ENCODE assay signal across 12 mouse cellular contexts in the genomic region with DNA sequence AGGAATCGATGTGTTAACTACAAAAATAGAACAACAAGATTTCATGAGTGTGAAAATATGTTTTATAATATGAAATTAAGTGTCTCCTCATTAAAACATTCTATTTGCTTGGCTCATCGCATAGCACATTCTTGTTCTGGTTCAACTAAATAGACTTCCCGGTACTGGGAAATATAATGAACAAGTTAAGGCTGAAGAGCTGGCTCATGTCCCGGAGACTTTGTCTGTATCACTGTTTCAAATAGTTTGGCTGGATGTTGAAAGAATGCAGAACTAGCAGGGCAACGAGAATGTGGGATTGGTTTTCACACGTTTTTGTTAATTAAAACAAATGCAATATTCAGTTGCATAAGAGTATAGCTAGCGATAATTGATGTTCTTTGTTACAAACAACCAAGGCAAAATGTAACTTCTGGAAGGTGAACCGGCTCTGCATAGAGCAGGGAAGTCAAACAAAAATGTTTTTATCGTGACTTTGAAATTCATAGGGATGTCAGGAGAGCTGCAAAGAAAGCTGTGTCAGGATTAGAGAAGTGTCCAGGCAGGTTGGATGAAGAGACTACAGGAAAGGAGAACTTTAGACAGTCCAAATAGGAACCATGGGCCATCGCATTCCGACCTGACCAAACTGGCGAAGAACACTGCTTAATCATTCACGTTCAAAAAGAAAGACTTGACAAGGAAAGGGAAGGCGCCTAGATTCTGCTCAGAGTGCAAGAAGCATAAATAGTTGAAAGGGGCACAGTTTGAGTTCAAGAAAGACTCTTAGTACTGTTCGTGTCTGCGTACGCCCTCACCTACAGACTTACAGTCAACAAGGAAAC. TPM values are rescaled to one million over a fixed set of nuclear protein-coding genes. Genes with fewer than 3 reads are reported as not detected.
DNase-seq lines count a peak whose midpoint lies in the region; ATAC-seq and TF ChIP-seq lines count a peak whose summit lies in the region.
"Had no signal": no experiment of that assay in that cellular context is flagged by ENCODE, and none has a peak within 500 bp of the region (broad histone marks: within the 10 kb centered on the region; RNA-seq: fewer than 3 reads in every experiment).

No protein-coding gene starts in this region.

- H3K4me3 ChIP-seq in forebrain, embryonic 16.5 days (replicated peaks; ENCODE audit: low read length) = no peak overlapping the region
- no peak overlapping the region for H3K4me3 ChIP-seq in forebrain, embryonic 13.5 days
- no peak overlapping the region for H3K4me3 ChIP-seq in liver, adult 2 months (ENCODE audit: insufficient read depth, low read depth, low read length)
- H3K4me3 ChIP-seq in liver, embryonic 12.5 days = no peak overlapping the region
- no peak overlapping the region for H3K4me3 ChIP-seq in embryonic fibroblast, embryonic 13.5 days (ENCODE audit: insufficient read depth, low read length)
- H3K4me3 ChIP-seq: midbrain, embryonic 15.5 days had no signal

- no peak overlapping the region for H3K4me2 ChIP-seq in forebrain, embryonic 16.5 days (ENCODE audit: low read length)
- no peak overlapping the region for H3K4me2 ChIP-seq in forebrain, embryonic 13.5 days
- H3K4me2 ChIP-seq in liver, embryonic 12.5 days = no peak overlapping the region
- H3K4me2 ChIP-seq: hindbrain, embryonic 14.5 days; liver, embryonic 11.5 days; midbrain, embryonic 15.5 days had no signal

- no peak overlapping the region for H3K27ac ChIP-seq in forebrain, embryonic 16.5 days (ENCODE audit: low read length)
- no peak overlapping the region for H3K27ac ChIP-seq in forebrain, embryonic 13.5 days
- H3K27ac ChIP-seq in liver, adult 2 months (replicated peaks; ENCODE audit: insufficient read depth, low read depth, low read length) = peak overlapping the region; percentile 29; the same call in 1 of the 2 replicates
- no peak overlapping the region for H3K27ac ChIP-seq in liver, embryonic 12.5 days
- H3K27ac ChIP-seq in embryonic fibroblast, embryonic 13.5 days (ENCODE audit: insufficient read depth, low read length) = peak overlapping the region; percentile 69
- H3K27ac ChIP-seq: hindbrain, embryonic 14.5 days; midbrain, embryonic 15.5 days had no signal

- H3K36me3 ChIP-seq in forebrain, embryonic 16.5 days (ENCODE audit: control insufficient read depth, insufficient read depth) = no peaks in the 10 kb centered on the region
- H3K36me3 ChIP-seq in forebrain, embryonic 13.5 days (ENCODE audit: poor library complexity, severe bottlenecking) = no peaks in the 10 kb centered on the region
- peaks cover 9% of the 10 kb centered on the region; the same call in 1 of the 2 replicates for H3K36me3 ChIP-seq in liver, adult 2 months (ENCODE audit: control insufficient read depth, insufficient read depth, low read length)
- H3K36me3 ChIP-seq in liver, embryonic 12.5 days = no peaks in the 10 kb centered on the region
- H3K36me3 ChIP-seq: midbrain, embryonic 15.5 days had no signal

- no peaks in the 10 kb centered on the region for H3K27me3 ChIP-seq in forebrain, embryonic 16.5 days (replicated peaks; ENCODE audit: control insufficient read depth, insufficient read depth, low read length)
- H3K27me3 ChIP-seq in forebrain, embryonic 13.5 days = no peaks in the 10 kb centered on the region
- H3K27me3 ChIP-seq in liver, adult 2 months (ENCODE audit: control insufficient read depth, insufficient read depth, low read length) = no peaks in the 10 kb centered on the region
- H3K27me3 ChIP-seq in liver, embryonic 12.5 days (replicated peaks) = no peaks in the 10 kb centered on the region
- H3K27me3 ChIP-seq: midbrain, embryonic 15.5 days had no signal

- H3K9me3 ChIP-seq in forebrain, embryonic 16.5 days (ENCODE audit: control insufficient read depth, low read length) = no peaks in the 10 kb centered on the region
- H3K9me3 ChIP-seq in forebrain, embryonic 13.5 days (replicated peaks) = no peaks in the 10 kb centered on the region
- H3K9me3 ChIP-seq in liver, embryonic 12.5 days (replicated peaks) = no peaks in the 10 kb centered on the region
- H3K9me3 ChIP-seq: midbrain, embryonic 15.5 days had no signal

- no peaks in the 10 kb centered on the region; the same call in 1 of the 2 replicates for H3K79me2 ChIP-seq in liver, adult 2 months (ENCODE audit: control insufficient read depth, insufficient read depth, low read length)

- DNase-seq in liver, adult 2 months (ENCODE audit: extremely low read depth, low read depth, low spot score) = peak; percentile 29
- DNase-seq in lung, postnatal 10 days = peak; percentile 57
- no peak for DNase-seq in cerebellum, postnatal 36 days
- DNase-seq in cerebellum, adult 11 months = no peak
- DNase-seq: spleen, adult 18-20 months had no signal

- whole genome bisulfite sequencing in forebrain, embryonic 16.5 days = 62% methylated on average over 17 of the region's 17 CpGs
- WGBS in forebrain, embryonic 13.5 days = 78% methylated on average over 17 of the region's 17 CpGs
- 80% methylated on average over 17 of the region's 17 CpGs for WGBS in liver, adult 2 months
- WGBS in liver, embryonic 12.5 days (ENCODE audit: insufficient replicate concordance) = 71% methylated on average over 17 of the region's 17 CpGs

- TF ChIP-seq POLR2A in liver, adult 2 months (IDR thresholded peaks at IDR 0.05; ENCODE audit: extremely low read depth, insufficient read depth, low read length) = no peak
- TF ChIP-seq POLR2A in embryonic fibroblast, embryonic 13.5 days (IDR thresholded peaks at IDR 0.05; ENCODE audit: low read depth, low read length) = no peak

- peaks cover 2% of the 10 kb centered on the region for H3K4me1 ChIP-seq in forebrain, embryonic 16.5 days (replicated peaks; ENCODE audit: control insufficient read depth, insufficient read depth, low read length)
- H3K4me1 ChIP-seq in forebrain, embryonic 13.5 days = no peaks in the 10 kb centered on the region
- no peaks in the 10 kb centered on the region; the same call in 1 of the 2 replicates for H3K4me1 ChIP-seq in liver, adult 2 months (ENCODE audit: control insufficient read depth, insufficient read depth, low read length)
- no peaks in the 10 kb centered on the region for H3K4me1 ChIP-seq in liver, embryonic 12.5 days
- peaks cover 2% of the 10 kb centered on the region; the same call in 1 of the 2 replicates for H3K4me1 ChIP-seq in embryonic fibroblast, embryonic 13.5 days (ENCODE audit: control insufficient read depth, insufficient read depth, low read length)
- H3K4me1 ChIP-seq: midbrain, embryonic 15.5 days had no signal

- TF ChIP-seq CTCF in liver, adult 2 months (IDR thresholded peaks at IDR 0.05; ENCODE audit: low read depth, low read length) = no peak
- no peak for TF ChIP-seq CTCF in embryonic fibroblast, embryonic 13.5 days (IDR thresholded peaks at IDR 0.05; ENCODE audit: borderline replicate concordance, insufficient read depth, low read length)

- no peak overlapping the region for H3K9ac ChIP-seq in forebrain, embryonic 16.5 days (replicated peaks; ENCODE audit: low read depth, low read length)
- no peak overlapping the region for H3K9ac ChIP-seq in forebrain, embryonic 13.5 days
- H3K9ac ChIP-seq in liver, adult 2 months (ENCODE audit: low read depth, low read length) = no peak overlapping the region
- H3K9ac ChIP-seq in liver, embryonic 12.5 days = no peak overlapping the region
- H3K9ac ChIP-seq: hindbrain, embryonic 14.5 days; midbrain, embryonic 15.5 days had no signal

- ATAC-seq in forebrain, embryonic 16.5 days = 0 out of 2 replicates have a peak, but pooled peaks have one; percentile 33
- ATAC-seq in forebrain, embryonic 13.5 days = no peak
- no peak for ATAC-seq in liver, embryonic 12.5 days
- ATAC-seq: midbrain, embryonic 15.5 days had no signal

RNA-seq across cellular contexts. Expression of a gene that starts 58.6 kb away (rescaled TPM):
- polyA plus RNA-seq in forebrain, embryonic 16.5 days (2015; fragmentation: Nextera tagmentation; extraction: Ambion mirVana) = 4.2 and 4.5 TPM in 2 replicates
- 4.3 and 4.5 TPM in 2 replicates for polyA plus RNA-seq in forebrain, embryonic 13.5 days (2015; fragmentation: Nextera tagmentation; extraction: Ambion mirVana)
- 3.8 and 5.1 TPM in 2 replicates for total RNA-seq in liver, adult 2 months (2014; rRNA removed)
- polyA plus RNA-seq in liver, adult 2 months (2012; rRNA removed) = 20.3 and 28.5 TPM in 2 replicates
- 4.9 and 6.0 TPM in 2 replicates for polyA plus RNA-seq in liver, embryonic 12.5 days (2016; fragmentation: Nextera tagmentation; extraction: Ambion mirVana)
- 14.1 and 17.0 TPM in 2 replicates for polyA plus RNA-seq in embryonic fibroblast, embryonic 13.5 days (2011; ENCODE audit: insufficient read length, low read depth, missing spikeins)

Comparison
In these comparisons a context has a peak if more than half of its experiments do, and no peak if none do; other contexts are left out.
1. H3K27ac ChIP-seq: peak in liver, adult 2 months (single experiment) and embryonic fibroblast, embryonic 13.5 days (single experiment); none in forebrain, embryonic 16.5 days (single experiment), forebrain, embryonic 13.5 days (single experiment) and liver, embryonic 12.5 days (single experiment).
2. DNase-seq: peak in liver, adult 2 months (single experiment) and lung, postnatal 10 days (single experiment); none in cerebellum, postnatal 36 days (0 of 2) and cerebellum, adult 11 months (single experiment).